Mouse (Mus musculus) stomach, postnatal 0 days (tissue): ENCODE measurements around the gene Sytl1. TPM values are rescaled to one million over a fixed set of nuclear protein-coding genes. Genes with fewer than 3 reads are reported as not detected.

ENCODE experiments used
- ATAC-seq: fragments of 200-750 bp; cut with Nextera tagmentation; 2 replicates; pipeline ENCODE4 v1.8.0; 2017; ENCODE audit not compliant: low FRiP score, low TSS enrichment
- DNase-seq: peaks from one replicate; pipeline ENCODE4 v3.0.0-alpha.2; 2016; ENCODE audit warnings: low spot score
- H3K27ac ChIP-seq: fragments of 300-500 bp; sonication (generic); replicated peaks from 2 replicates; pipeline ENCODE4 v1.5.1; 2014; ENCODE audit warnings: mild to moderate bottlenecking, control low read depth
- H3K27me3 ChIP-seq: fragments of 300-500 bp; sonication (generic); 2 replicates; pipeline ENCODE4 v1.6.1; 2014; ENCODE audit warnings: low read length; ENCODE audit not compliant: control insufficient read depth, insufficient read depth
- H3K36me3 ChIP-seq: fragments of 300-500 bp; sonication (generic); 2 replicates; pipeline ENCODE4 v1.6.1; 2014; ENCODE audit warnings: low read length, mixed read lengths; ENCODE audit not compliant: control insufficient read depth, insufficient read depth
- H3K4me1 ChIP-seq: fragments of 300-500 bp; sonication (generic); replicated peaks from 2 replicates; pipeline ENCODE4 v1.6.1; 2014; ENCODE audit warnings: antibody characterized with exemption; ENCODE audit not compliant: control insufficient read depth, insufficient read depth
- H3K4me2 ChIP-seq: fragments of 300-500 bp; sonication (generic); replicated peaks from 2 replicates; pipeline ENCODE4 v1.6.1; 2014; ENCODE audit warnings: low read depth, mild to moderate bottlenecking, control low read depth, moderate library complexity
- H3K4me3 ChIP-seq: fragments of 300-500 bp; sonication (generic); 2 replicates; pipeline ENCODE4 v1.5.1; 2014; ENCODE audit warnings: low read depth, low read length, control low read depth
- H3K9ac ChIP-seq: fragments of 300-500 bp; sonication (generic); 2 replicates; pipeline ENCODE4 v1.6.1; 2014; ENCODE audit warnings: mild to moderate bottlenecking, low read length, control low read depth, mixed read lengths
- H3K9me3 ChIP-seq: fragments of 300-500 bp; sonication (generic); 2 replicates; pipeline ENCODE4 v1.6.1; 2016; ENCODE audit warnings: low read length; ENCODE audit not compliant: control insufficient read depth
- CTCF ChIP-seq: IDR thresholded peaks from 2 replicates; pipeline ENCODE4 v1.5.1; 2016; ENCODE audit warnings: antibody characterized with exemption, low read depth, mild to moderate bottlenecking, moderate library complexity
- EP300 ChIP-seq: optimal IDR thresholded peaks from 2 replicates; pipeline ENCODE3; 2016; ENCODE audit warnings: antibody characterized with exemption
- WGBS: fragments of 180-500 bp; shearing (Covaris S2); extraction: QIAGEN DNeasy Blood & Tissue Kit; methylation state at CpG from one replicate; pipeline ENCODE4 v1.1.7; 2014; 5-methylcytosine and 5-hydroxymethylcytosine counted together
- polyA plus RNA-seq: library from polyadenylated mRNA; unstranded; fragments of >200 nt; fragmentation: Nextera tagmentation; extraction: Ambion mirVana; gene quantifications from 2 replicates; pipeline ENCODE4 v1.2.1, GENCODE M21; 2015

Gene Sytl1
- polyA plus RNA-seq, 1 experiment from 2014 or later = 93.5 TPM

GRCm38 (mm10) chr4:133242710-133243109 lies 20.2 kb downstream of the Sytl1 start:
- Histone ChIP-seq H3K27ac (no peak overlapping the region), H3K9me3 (no peaks in the 10 kb centered on the region), H3K9ac (no peak overlapping the region), H3K4me1 (no peaks in the 10 kb centered on the region), H3K36me3 (no peaks in the 10 kb centered on the region), H3K4me3 (no peak overlapping the region), H3K27me3 (no peaks in the 10 kb centered on the region), H3K4me2 (no peak overlapping the region)
- WGBS = 76% methylated on average over 9 of the region's 9 CpGs
- ATAC-seq (no peak), DNase-seq (no peak)
- TF ChIP-seq EP300 (no peak), CTCF (no peak)

DNA sequence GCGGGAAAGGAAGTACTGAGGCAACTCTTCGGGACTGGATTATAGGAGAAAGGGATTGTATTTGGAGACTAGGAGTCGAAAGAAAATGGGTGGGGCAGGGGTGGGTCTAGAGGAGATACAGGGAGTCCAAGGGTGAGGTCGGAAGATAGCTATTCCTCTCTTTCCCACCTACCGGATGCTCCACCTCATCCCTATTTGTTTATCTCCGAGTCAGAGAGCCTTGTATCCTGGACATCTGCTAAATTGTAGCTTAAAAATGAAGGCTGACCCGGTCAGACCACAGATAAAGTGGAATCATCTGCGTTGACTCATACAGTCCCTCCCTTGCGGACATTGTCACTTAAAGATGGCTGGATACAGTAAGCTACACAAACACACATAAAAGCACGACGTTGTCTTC lies 21.0 kb downstream of the Sytl1 start:
- 24% methylated on average over 11 of the region's 11 CpGs for WGBS
- Histone ChIP-seq H3K4me2 (peak overlapping the region; percentile 97), H3K36me3 (no peaks in the 10 kb centered on the region), H3K27ac (0 out of 2 replicates have a peak overlapping the region, but pooled peaks have one; percentile 45), H3K27me3 (no peaks in the 10 kb centered on the region), H3K9me3 (no peaks in the 10 kb centered on the region), H3K9ac (no peak overlapping the region), H3K4me1 (no peaks in the 10 kb centered on the region), H3K4me3 (peak overlapping the region; percentile 69; the same call in 1 of the 2 replicates)
- DNase-seq (no peak), ATAC-seq (no peak)
- TF ChIP-seq CTCF (no peak), EP300 (no peak)

DNA sequence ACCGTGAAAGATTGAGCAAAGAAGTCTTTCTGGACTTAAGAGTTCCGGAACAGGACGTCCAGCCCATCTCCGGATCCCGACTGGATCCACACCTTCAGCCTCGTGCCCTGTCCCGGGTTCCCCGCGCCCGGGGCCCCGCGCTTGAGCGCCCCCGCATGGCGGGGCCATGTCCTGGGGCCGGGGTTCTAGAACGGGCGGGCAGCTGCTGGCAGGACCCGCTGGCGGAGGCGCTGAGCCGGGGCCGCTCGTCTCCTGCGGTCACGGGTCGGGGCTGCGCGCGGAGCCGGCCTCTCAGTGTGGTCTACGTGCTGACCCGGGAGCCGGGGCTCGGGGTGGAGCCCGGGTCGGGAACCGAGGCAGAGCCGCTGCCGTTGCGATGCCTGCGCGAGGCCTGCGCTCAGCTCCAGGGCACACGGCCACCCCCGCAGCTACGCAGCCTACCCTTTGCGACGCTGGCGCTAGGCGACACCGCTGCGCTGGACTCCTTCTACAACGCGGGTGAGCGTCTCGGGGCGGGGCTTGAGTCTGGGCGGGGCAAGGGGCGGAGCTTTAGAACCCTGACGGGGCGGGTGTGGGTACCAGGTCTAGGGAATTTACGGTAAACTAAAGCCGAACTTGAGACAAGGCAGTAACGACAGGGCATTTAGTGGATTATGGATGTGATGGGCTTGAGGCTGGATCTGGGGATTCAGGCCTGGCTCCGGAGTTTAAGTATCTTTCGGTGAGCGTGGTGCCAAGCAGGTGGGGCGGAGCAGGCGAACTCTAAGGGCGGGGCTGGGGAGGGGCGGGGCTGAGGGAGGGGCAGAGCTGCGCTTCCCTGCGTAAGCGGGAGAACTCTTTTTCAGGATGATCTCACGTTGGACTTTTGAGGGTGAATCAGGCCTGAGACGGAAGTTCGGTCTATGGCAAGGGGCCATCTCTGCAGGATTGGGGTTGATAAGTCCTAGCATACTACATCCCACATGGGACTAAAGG lies 21.7 kb downstream of the Sytl1 start:
- WGBS = under 1% methylated on average over 63 of the region's 78 CpGs
- DNase-seq = peak; percentile 91
- TF ChIP-seq CTCF = peak; percentile 46
- TF ChIP-seq EP300 = no peak
- Histone ChIP-seq H3K4me2 (peak overlapping the region; percentile 97), H3K9ac (peak overlapping the region; percentile 83), H3K9me3 (no peaks in the 10 kb centered on the region), H3K27ac (peak overlapping the region; percentile 93), H3K4me3 (peak overlapping the region; percentile 69), H3K36me3 (no peaks in the 10 kb centered on the region), H3K27me3 (no peaks in the 10 kb centered on the region), H3K4me1 (no peaks in the 10 kb centered on the region)
- peak; percentile 89 for ATAC-seq

GRCm38 (mm10) chr4:133240490-133240921 lies 22.4 kb downstream of the Sytl1 start, which contains the start of gene Map3k6:
Gene Map3k6 (plus strand): TSS chr4:133240818.
- Histone ChIP-seq H3K4me3 (peak within 1 kb of the TSS; percentile 69), H3K27ac (peak within 1 kb of the TSS; percentile 93), H3K9me3 (no peaks in the 10 kb centered on the region), H3K36me3 (no peaks in the 10 kb centered on the region), H3K27me3 (no peaks in the 10 kb centered on the region), H3K4me1 (no peaks in the 10 kb centered on the region), H3K4me2 (peak within 1 kb of the TSS; percentile 97), H3K9ac (peak within 1 kb of the TSS; percentile 83)
- WGBS = 8% methylated on average over 16 of the region's 16 CpGs
- peak; percentile 75 for ATAC-seq
- peak; percentile 76 for DNase-seq
- TF ChIP-seq EP300 (peak; percentile 81), CTCF (no peak)

DNA sequence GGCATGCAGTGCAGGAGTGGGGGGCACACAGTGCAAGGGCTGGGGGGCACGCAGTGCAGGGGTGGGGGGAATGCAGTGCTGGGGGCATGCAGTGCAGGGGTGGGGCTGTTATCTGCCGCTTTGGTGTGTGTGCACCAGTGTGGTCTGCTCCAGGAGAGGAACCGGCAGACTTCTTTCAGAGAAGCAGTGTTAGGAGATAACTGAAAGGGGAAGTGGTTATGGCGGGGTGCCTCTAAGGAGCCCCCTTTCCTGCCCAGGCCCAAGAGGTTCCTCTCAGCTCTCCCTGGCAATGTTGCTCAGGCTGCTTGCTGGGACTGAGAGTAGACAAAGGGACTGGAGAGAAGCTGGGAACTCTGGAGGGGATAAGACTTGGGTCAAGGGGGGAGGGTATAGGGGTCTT lies 25.0 kb downstream of the Sytl1 start:
- Histone ChIP-seq H3K27ac (no peak overlapping the region), H3K9me3 (no peaks in the 10 kb centered on the region), H3K4me1 (no peaks in the 10 kb centered on the region), H3K9ac (no peak overlapping the region), H3K4me2 (no peak overlapping the region), H3K36me3 (no peaks in the 10 kb centered on the region), H3K4me3 (no peak overlapping the region), H3K27me3 (no peaks in the 10 kb centered on the region)
- TF ChIP-seq CTCF = no peak
- TF ChIP-seq EP300 = no peak
- WGBS = 67% methylated on average over 1 of the region's 4 CpGs
- ATAC-seq = no peak
- no peak for DNase-seq

DNA sequence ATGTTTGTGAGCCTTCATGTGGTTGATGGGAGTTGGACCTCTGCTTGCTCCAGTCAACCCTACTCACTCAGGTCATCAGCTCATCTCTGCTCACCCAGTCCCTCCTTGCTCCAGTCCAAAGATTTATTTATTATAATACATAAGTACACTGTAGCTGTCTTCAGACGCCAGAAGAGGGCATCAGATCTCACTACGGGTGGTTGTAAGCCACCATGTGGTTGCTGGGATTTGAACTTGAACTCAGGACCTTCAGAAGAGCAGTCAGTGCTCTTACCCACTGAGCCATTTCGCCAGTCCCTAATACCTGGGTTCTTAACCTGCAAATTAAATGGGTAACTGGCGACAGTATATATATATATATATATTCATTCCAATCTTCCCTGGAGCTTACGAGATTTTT lies 27.5 kb downstream of the Sytl1 start:
- Histone ChIP-seq H3K4me2 (no peak overlapping the region), H3K9me3 (no peaks in the 10 kb centered on the region), H3K36me3 (no peaks in the 10 kb centered on the region), H3K4me3 (no peak overlapping the region), H3K4me1 (no peaks in the 10 kb centered on the region), H3K27ac (no peak overlapping the region), H3K9ac (no peak overlapping the region), H3K27me3 (no peaks in the 10 kb centered on the region)
- ATAC-seq (no peak), DNase-seq (no peak)
- peak; percentile 28; the same call in 1 of the 2 replicates for TF ChIP-seq CTCF
- no peak for TF ChIP-seq EP300
- WGBS = 77% methylated on average over 5 of the region's 5 CpGs
